Mouse (Mus musculus) liver, postnatal 0 days (tissue): ENCODE measurements at regions not wholly inside any gene's neighbourhood (a gene's known extent, or its start where the extent isn't known, plus 50 kb on each side); places are given as distances from the start of the nearest gene placed in this dataset.

Source experiments
- CTCF ChIP-seq: sonication (generic); IDR thresholded peaks from 2 replicates; pipeline ENCODE4 v1.5.1; 2016; ENCODE audit warnings: antibody characterized with exemption, low read depth
- EP300 ChIP-seq: IDR thresholded peaks from 2 replicates; pipeline ENCODE4 v1.6.1; 2016; ENCODE audit warnings: antibody characterized with exemption, low read depth, mild to moderate bottlenecking

DNA sequence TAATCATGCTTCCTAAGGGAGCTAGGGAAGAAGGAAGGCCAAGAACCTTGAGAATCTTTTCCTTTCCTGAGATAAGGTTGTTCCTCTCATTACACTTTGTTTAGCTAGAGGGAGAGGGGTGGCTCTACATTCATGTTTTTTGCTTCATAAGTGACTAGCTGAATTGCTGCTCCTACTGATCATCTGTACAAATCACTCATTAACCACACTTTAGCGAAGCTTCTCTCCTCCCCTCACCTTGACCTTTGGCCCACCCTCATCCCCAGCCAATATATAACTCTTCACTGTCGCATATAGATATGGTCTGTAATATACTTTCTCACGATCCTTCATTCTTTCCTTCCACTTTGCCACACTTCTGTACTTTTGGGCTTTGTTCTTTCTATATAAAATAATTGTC is 166.1 kb downstream of the Tfec start:
- TF ChIP-seq CTCF: no peak
- TF ChIP-seq EP300: no peak
